Mouse (Mus musculus) liver, postnatal 0 days (tissue): ENCODE results near the gene 1700113H08Rik.

ENCODE experiments used
- CTCF ChIP-seq: sonication (generic); IDR thresholded peaks from 2 replicates; pipeline ENCODE4 v1.5.1; 2016; ENCODE audit warnings: antibody characterized with exemption, low read depth
- EP300 ChIP-seq: IDR thresholded peaks from 2 replicates; pipeline ENCODE4 v1.6.1; 2016; ENCODE audit warnings: antibody characterized with exemption, low read depth, mild to moderate bottlenecking

- no peak for TF ChIP-seq CTCF
- TF ChIP-seq EP300, result no peak
These were observed 1.6 kb downstream of the 1700113H08Rik start for GRCm38 (mm10) chr10:87059447-87059846.
